Mouse (Mus musculus) right cerebral cortex, postnatal 10 days (tissue): ENCODE data around the gene 4931406P16Rik.
"Not testable (repeated sequence)": the region's sequence is repeated elsewhere in the genome, so short reads cannot be mapped to it uniquely, and the experiment has no call there.

Experiments used
- DNase-seq, 2 experiments: peaks; one replicate each; pipeline ENCODE4 v3.0.0; 2021; ENCODE audit warnings: low spot score in 2 of 2

4931406P16Rik gene

DNA sequence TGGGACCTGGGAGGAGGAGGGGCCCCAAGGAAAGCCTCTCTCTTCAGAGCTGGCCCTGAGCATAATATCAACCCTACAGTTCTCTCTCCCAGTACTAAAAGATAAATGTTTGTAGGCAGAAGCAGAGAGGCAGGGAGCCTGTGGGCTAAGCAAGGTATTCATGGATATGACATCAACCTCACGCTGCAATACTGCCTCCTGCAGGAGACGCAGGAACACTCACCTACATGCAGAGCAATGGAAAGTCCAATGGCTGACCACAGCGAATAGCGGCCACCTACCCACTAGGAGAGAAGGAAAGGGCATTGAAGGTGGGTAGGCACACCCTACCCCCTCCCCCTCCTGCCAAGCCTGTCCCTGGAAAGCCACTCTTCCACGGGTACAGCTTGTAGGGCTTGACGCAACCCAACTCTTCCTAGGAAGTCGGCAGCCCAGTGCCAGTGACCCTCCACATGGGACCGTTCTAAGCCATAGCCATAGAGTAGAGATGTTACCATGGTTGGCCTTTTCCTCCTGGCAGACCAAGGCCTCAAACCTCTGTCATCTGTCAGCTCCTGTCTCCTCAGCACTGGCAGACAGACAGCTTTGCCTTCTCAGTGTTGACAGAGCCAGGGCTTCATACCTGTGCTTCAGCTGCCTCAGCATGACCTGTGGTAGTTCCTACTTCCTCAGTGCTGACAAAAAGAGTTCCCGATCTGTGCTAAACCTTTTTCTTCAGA lies 105.2 kb downstream of the 4931406P16Rik start:
- no peak for DNase-seq

- no peak for DNase-seq
These were observed 107.0 kb downstream of the 4931406P16Rik start for GRCm38 (mm10) chr7:34206331-34206730.

GRCm38 (mm10) chr7:34202147-34202546 lies 111.2 kb downstream of the 4931406P16Rik start:
- not testable (repeated sequence) for DNase-seq

DNA sequence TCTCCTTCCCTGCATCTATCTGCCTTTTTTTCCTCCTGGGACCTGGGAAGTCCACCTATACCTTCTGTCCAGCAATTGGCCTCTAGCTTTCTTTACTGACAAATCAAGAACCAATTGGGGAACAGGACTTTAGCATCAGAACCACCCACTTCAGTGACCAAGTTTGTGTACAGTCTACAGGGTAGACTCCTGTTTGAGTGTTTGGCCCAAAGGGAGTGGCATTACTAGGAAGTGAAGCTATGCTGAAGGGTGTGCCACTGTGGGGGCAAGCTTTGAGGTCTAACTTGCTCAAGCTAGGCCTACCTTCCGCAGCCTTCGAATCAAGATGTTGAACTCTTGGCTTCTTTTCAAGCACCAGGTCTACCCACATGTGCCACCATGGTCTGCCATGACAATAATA lies 112.5 kb downstream of the 4931406P16Rik start:
- DNase-seq, result no peak

- DNase-seq, result no peak
These were observed 115.0 kb downstream of the 4931406P16Rik start for GRCm38 (mm10) chr7:34198346-34198745.

DNA sequence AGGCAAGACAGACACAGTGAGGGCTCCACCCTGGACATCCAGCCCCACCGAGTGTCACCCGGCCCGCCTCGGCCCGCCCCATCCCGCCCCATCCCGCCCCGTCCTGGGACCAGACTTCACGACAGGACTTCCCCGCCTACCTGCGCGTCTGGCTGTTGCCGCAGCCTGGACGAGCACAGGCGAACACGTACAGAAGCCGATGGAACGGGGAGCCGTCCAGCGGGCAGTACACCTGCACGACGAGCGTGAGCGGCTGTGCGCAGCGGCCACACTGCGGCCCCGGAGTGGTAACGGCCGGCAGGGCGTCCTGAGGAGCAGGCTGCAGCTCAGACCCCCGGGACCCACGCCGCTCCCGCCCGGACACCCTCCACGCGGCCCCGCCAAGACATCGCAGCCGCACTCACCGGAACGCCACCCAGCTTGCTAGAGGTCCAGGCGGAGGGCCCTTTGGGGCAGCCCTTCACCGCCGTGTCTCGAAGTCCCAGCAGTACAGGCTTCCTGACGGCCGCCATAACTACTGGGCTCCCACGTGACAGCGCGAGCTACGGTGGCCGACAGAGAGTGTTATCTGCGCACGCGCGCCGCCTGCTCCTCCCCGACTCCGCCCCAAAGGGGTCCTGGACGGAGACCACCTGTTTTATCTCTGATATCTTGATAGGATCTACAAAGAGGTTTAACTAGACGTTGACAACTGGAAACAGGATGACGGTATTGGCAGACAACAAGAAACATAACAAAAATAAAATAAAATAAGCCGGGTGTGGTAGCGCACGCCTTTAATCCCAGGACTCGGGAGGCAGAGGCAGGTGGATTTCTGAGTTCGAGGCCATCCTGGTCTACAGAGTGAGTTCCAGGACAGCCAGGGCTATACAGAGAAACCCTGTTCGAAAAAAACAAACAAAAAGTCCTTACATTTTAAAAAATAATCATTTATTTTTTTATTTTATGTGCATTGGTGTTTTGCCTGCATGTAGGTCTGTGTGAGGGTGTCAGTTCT lies 116.9 kb downstream of the 4931406P16Rik start, which contains the start of gene Pdcd2l:
Gene Pdcd2l (minus strand): TSS at position 530 of the 997 bp plus-strand sequence.
- peak; percentile 96 to 97 for DNase-seq

DNA sequence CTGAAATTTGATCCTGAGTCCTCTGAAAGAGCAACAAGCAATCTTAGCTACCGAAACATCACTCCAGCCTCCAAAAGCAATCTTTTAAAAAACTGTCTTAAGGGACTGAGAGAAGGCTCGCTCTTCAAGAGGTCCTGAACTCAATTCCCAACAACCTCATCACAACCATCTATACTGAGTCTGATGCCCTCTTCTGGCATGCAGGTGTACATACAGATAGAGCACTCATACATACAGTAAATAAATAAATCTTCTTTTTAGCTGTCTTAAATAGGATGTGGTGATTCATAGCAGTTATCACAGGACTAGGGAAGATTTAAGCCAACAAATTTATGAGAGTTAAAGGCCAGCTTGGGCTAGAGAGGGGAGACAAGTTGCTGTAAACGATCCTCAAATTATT lies 117.7 kb downstream of the 4931406P16Rik start:
- DNase-seq, result no peak

GRCm38 (mm10) chr7:34192825-34193224 lies 120.5 kb downstream of the 4931406P16Rik start:
- DNase-seq, result no peak

DNA sequence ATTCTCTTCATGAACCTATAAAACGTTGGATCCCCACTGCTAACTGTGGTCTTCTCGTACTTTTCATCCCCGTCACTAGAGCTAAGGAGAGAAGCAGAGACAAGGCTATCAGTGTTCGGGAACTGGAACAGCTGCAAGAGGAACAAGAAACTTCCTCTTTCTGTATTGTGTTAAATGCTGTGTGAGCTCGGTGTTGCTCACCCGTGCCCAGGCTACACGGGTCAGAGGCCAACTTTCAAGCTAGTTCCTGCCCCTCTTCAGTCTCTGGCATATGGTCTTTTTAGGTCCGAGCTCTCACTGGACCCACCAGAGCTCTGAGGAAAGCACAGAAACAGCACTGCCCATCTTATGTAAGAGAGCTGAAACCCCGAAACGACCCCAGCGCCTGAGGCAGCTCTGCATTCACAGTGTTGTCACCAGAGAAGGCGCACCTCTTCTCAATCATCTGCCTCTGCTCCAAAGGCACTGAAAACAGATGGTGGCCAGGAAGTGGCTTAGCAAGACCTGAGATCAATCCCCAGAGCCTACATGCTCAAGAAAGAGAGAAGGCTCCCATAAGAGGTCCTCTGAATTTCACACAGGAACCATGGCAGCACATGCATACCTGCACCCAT lies 123.9 kb downstream of the 4931406P16Rik start:
- DNase-seq, result no peak
